ENCODE assay signal across 8 mouse cellular contexts in genomic region chr10:122792021-122792966, GRCm38 (mm10).
A peak's percentile ranks its signal among the peaks of the same experiment; 100 is the strongest.
DNase-seq lines count a peak whose midpoint lies in the region; ATAC-seq and TF ChIP-seq lines count a peak whose summit lies in the region.

No protein-coding gene starts in this region.

- no peaks in the 10 kb centered on the region for H3K27me3 ChIP-seq in kidney, postnatal 0 days (ENCODE audit: insufficient read depth, low read length)
- no peaks in the 10 kb centered on the region for H3K27me3 ChIP-seq in heart, embryonic 16.5 days (ENCODE audit: control insufficient read depth, insufficient read depth, low read length)
- H3K27me3 ChIP-seq in liver, embryonic 16.5 days (ENCODE audit: control insufficient read depth, insufficient read depth, low read depth, low read length), result no peaks in the 10 kb centered on the region
- H3K27me3 ChIP-seq in stomach, embryonic 14.5 days (ENCODE audit: control insufficient read depth, insufficient read depth, low read length), result no peaks in the 10 kb centered on the region

- H3K9me3 ChIP-seq in kidney, postnatal 0 days (replicated peaks; ENCODE audit: low read length), result no peaks in the 10 kb centered on the region
- H3K9me3 ChIP-seq in heart, embryonic 16.5 days (replicated peaks; ENCODE audit: control insufficient read depth, low read length), result no peaks in the 10 kb centered on the region
- H3K9me3 ChIP-seq in liver, embryonic 16.5 days (replicated peaks; ENCODE audit: control insufficient read depth, low read length), result no peaks in the 10 kb centered on the region
- no peaks in the 10 kb centered on the region for H3K9me3 ChIP-seq in stomach, embryonic 14.5 days (ENCODE audit: control insufficient read depth, low read depth, low read length)

- 0 out of 2 replicates have a peak overlapping the region, but pooled peaks have one; percentile 40 for H3K9ac ChIP-seq in kidney, postnatal 0 days (ENCODE audit: low read depth, low read length)
- H3K9ac ChIP-seq in heart, embryonic 16.5 days (ENCODE audit: low read length), result peak overlapping the region; percentile 69
- peak overlapping the region; percentile 36; the same call in 1 of the 2 replicates for H3K9ac ChIP-seq in liver, embryonic 16.5 days (ENCODE audit: low read depth, low read length)
- 0 out of 2 replicates have a peak overlapping the region, but pooled peaks have one; percentile 3 for H3K9ac ChIP-seq in stomach, embryonic 14.5 days (replicated peaks; ENCODE audit: low read depth, low read length)

- H3K4me3 ChIP-seq in kidney, postnatal 0 days (replicated peaks; ENCODE audit: low read depth, low read length), result 0 out of 2 replicates have a peak overlapping the region, but pooled peaks have one; percentile 5
- peak overlapping the region; percentile 38 for H3K4me3 ChIP-seq in heart, embryonic 16.5 days (ENCODE audit: low read length)
- H3K4me3 ChIP-seq in liver, embryonic 16.5 days (ENCODE audit: low read depth, low read length), result peak overlapping the region; percentile 43
- 0 out of 2 replicates have a peak overlapping the region, but pooled peaks have one; percentile 9 for H3K4me3 ChIP-seq in stomach, embryonic 14.5 days (ENCODE audit: low read depth, low read length)

- H3K27ac ChIP-seq in kidney, postnatal 0 days, result peak overlapping the region; percentile 64; the same call in 1 of the 2 replicates
- peak overlapping the region; percentile 61; the same call in 1 of the 2 replicates for H3K27ac ChIP-seq in heart, embryonic 16.5 days (ENCODE audit: low read length)
- H3K27ac ChIP-seq in liver, embryonic 16.5 days (ENCODE audit: low read length), result no peak overlapping the region
- H3K27ac ChIP-seq in stomach, embryonic 14.5 days (ENCODE audit: low read length), result no peak overlapping the region

- TF ChIP-seq CTCF in kidney, postnatal 0 days (IDR thresholded peaks at IDR 0.05; ENCODE audit: low read depth), result peak; percentile 36; the same call in 1 of the 2 replicates

- ATAC-seq in kidney, postnatal 0 days (replicated peaks; ENCODE audit: low FRiP score, low read depth), result peak; percentile 61
- peak; percentile 19 for ATAC-seq in heart, embryonic 16.5 days (replicated peaks; ENCODE audit: extremely low read depth, insufficient read depth, low FRiP score)
- ATAC-seq in liver, embryonic 16.5 days (ENCODE audit: low read depth), result peak; percentile 54
- no peak for ATAC-seq in stomach, embryonic 14.5 days (ENCODE audit: insufficient number of reproducible peaks, insufficient read depth, low FRiP score, low read depth)

- H3K36me3 ChIP-seq in kidney, postnatal 0 days (ENCODE audit: insufficient read depth, low read length), result no peaks in the 10 kb centered on the region
- H3K36me3 ChIP-seq in heart, embryonic 16.5 days (ENCODE audit: control insufficient read depth, insufficient read depth), result no peaks in the 10 kb centered on the region
- no peaks in the 10 kb centered on the region for H3K36me3 ChIP-seq in liver, embryonic 16.5 days (ENCODE audit: control insufficient read depth, insufficient read depth)
- no peaks in the 10 kb centered on the region for H3K36me3 ChIP-seq in stomach, embryonic 14.5 days (ENCODE audit: control insufficient read depth, insufficient read depth, low read length)

- peaks cover 2% of the 10 kb centered on the region; the same call in 1 of the 2 replicates for H3K4me1 ChIP-seq in kidney, postnatal 0 days (replicated peaks; ENCODE audit: insufficient read depth, low read length)
- H3K4me1 ChIP-seq in heart, embryonic 16.5 days (ENCODE audit: control insufficient read depth, insufficient read depth, low read length), result peaks cover 8% of the 10 kb centered on the region
- H3K4me1 ChIP-seq in liver, embryonic 16.5 days (ENCODE audit: control insufficient read depth, low read depth, low read length), result peaks cover 9% of the 10 kb centered on the region
- peaks cover 15% of the 10 kb centered on the region; the same call in 1 of the 2 replicates for H3K4me1 ChIP-seq in stomach, embryonic 14.5 days (ENCODE audit: control insufficient read depth, insufficient read depth, low read length)

- H3K4me2 ChIP-seq in kidney, postnatal 0 days (ENCODE audit: low read length), result peak overlapping the region; percentile 46
- peak overlapping the region; percentile 64 for H3K4me2 ChIP-seq in heart, embryonic 16.5 days (ENCODE audit: low read depth, low read length)
- H3K4me2 ChIP-seq in liver, embryonic 16.5 days (ENCODE audit: low read depth, low read length), result peak overlapping the region; percentile 62
- peak overlapping the region; percentile 46 for H3K4me2 ChIP-seq in stomach, embryonic 14.5 days (replicated peaks; ENCODE audit: low read depth, low read length)

- peak; percentile 85 for DNase-seq in kidney, postnatal 0 days (ENCODE audit: low spot score)
- no peak for DNase-seq in kidney, postnatal 14 days
- DNase-seq in embryo, embryonic 11 days, result peak; percentile 74
- no peak for DNase-seq in layer of hippocampus, adult 8-10 months (ENCODE audit: low spot score in 2 of 2)
- DNase-seq in frontal cortex, postnatal 36 days (ENCODE audit: low spot score in 2 of 2), result no peak

- WGBS in kidney, postnatal 0 days, result 14% methylated on average over 21 of the region's 21 CpGs
- 11% methylated on average over 21 of the region's 21 CpGs for WGBS in heart, embryonic 16.5 days
- 12% methylated on average over 21 of the region's 21 CpGs for WGBS in liver, embryonic 16.5 days (ENCODE audit: insufficient replicate concordance)
- 6% methylated on average over 21 of the region's 21 CpGs for WGBS in stomach, embryonic 14.5 days

Comparison
In these comparisons a context has a peak if more than half of its experiments do, and no peak if none do; other contexts are left out.
1. DNase-seq: peak in kidney, postnatal 0 days (single experiment) and embryo, embryonic 11 days (single experiment); none in kidney, postnatal 14 days (single experiment), layer of hippocampus, adult 8-10 months (0 of 2) and frontal cortex, postnatal 36 days (0 of 2).
2. H3K27ac ChIP-seq: peak in kidney, postnatal 0 days (single experiment) and heart, embryonic 16.5 days (single experiment); none in liver, embryonic 16.5 days (single experiment) and stomach, embryonic 14.5 days (single experiment).
3. H3K9ac ChIP-seq: peak in every context shown above with its lines; median percentile 69 in heart, embryonic 16.5 days; 40 in kidney, postnatal 0 days; 36 in liver, embryonic 16.5 days; 3 in stomach, embryonic 14.5 days.
4. Peak in every context shown above with its lines, with median percentiles within 50 percentile points of each other: H3K4me2 ChIP-seq and H3K4me3 ChIP-seq.